Mouse (Mus musculus): ENCODE results near the gene Rab5b. TPM values are rescaled to one million over a fixed set of nuclear protein-coding genes. Genes with fewer than 3 reads are reported as not detected.
"Not testable (repeated sequence)": the region's sequence is repeated elsewhere in the genome, so short reads cannot be mapped to it uniquely, and the experiment has no call there.

Gene Rab5b
- polyA plus RNA-seq (2012; rRNA removed), result 108 and 116 TPM in 2 replicates

GRCm38 (mm10) chr10:128695992-128696807, at the start of gene Rab5b:
TSS of gene Rab5b (minus strand) at chr10:128696264.
- peak; percentile 76; the same call in 1 of the 2 replicates for TF ChIP-seq POLR2A (IDR thresholded peaks at IDR 0.05; ENCODE audit: borderline replicate concordance, extremely low read depth, insufficient read depth, insufficient read length, poor library complexity, severe bottlenecking)
- TF ChIP-seq CTCF (IDR thresholded peaks at IDR 0.05; ENCODE audit: borderline replicate concordance, extremely low read depth, insufficient read depth, insufficient read length), result no peak
- DNase-seq (ENCODE audit: low read depth), result peak; percentile 100

GRCm38 (mm10) chr10:128744680-128745601, 48.9 kb upstream of the Rab5b start, which contains the start of gene Dgka:
TSS of gene Dgka (minus strand) at chr10:128744855.
- no peak for TF ChIP-seq POLR2A (IDR thresholded peaks at IDR 0.05; ENCODE audit: borderline replicate concordance, extremely low read depth, insufficient read depth, insufficient read length, poor library complexity, severe bottlenecking)
- no peak for TF ChIP-seq CTCF (IDR thresholded peaks at IDR 0.05; ENCODE audit: borderline replicate concordance, extremely low read depth, insufficient read depth, insufficient read length)
- peak; percentile 8 for DNase-seq (ENCODE audit: low read depth)

GRCm38 (mm10) chr10:128744211-128744610, 48.1 kb upstream of the Rab5b start:
- peak; percentile 2 for DNase-seq (ENCODE audit: low read depth)
- TF ChIP-seq POLR2A (IDR thresholded peaks at IDR 0.05; ENCODE audit: borderline replicate concordance, extremely low read depth, insufficient read depth, insufficient read length, poor library complexity, severe bottlenecking), result no peak
- TF ChIP-seq CTCF (IDR thresholded peaks at IDR 0.05; ENCODE audit: borderline replicate concordance, extremely low read depth, insufficient read depth, insufficient read length), result no peak

- no peak for TF ChIP-seq CTCF (IDR thresholded peaks at IDR 0.05; ENCODE audit: borderline replicate concordance, extremely low read depth, insufficient read depth, insufficient read length)
- TF ChIP-seq POLR2A (IDR thresholded peaks at IDR 0.05; ENCODE audit: borderline replicate concordance, extremely low read depth, insufficient read depth, insufficient read length, poor library complexity, severe bottlenecking), result no peak
- peak; percentile 57 for DNase-seq (ENCODE audit: low read depth)
These were observed 47.7 kb upstream of the Rab5b start for GRCm38 (mm10) chr10:128743791-128744191.

GRCm38 (mm10) chr10:128743235-128743634, 47.2 kb upstream of the Rab5b start:
- DNase-seq (ENCODE audit: low read depth), result no peak
- no peak for TF ChIP-seq CTCF (IDR thresholded peaks at IDR 0.05; ENCODE audit: borderline replicate concordance, extremely low read depth, insufficient read depth, insufficient read length)
- TF ChIP-seq POLR2A (IDR thresholded peaks at IDR 0.05; ENCODE audit: borderline replicate concordance, extremely low read depth, insufficient read depth, insufficient read length, poor library complexity, severe bottlenecking), result no peak

- no peak for TF ChIP-seq POLR2A (IDR thresholded peaks at IDR 0.05; ENCODE audit: borderline replicate concordance, extremely low read depth, insufficient read depth, insufficient read length, poor library complexity, severe bottlenecking)
- no peak for TF ChIP-seq CTCF (IDR thresholded peaks at IDR 0.05; ENCODE audit: borderline replicate concordance, extremely low read depth, insufficient read depth, insufficient read length)
- DNase-seq (ENCODE audit: low read depth), result no peak
These were observed 46.6 kb upstream of the Rab5b start for GRCm38 (mm10) chr10:128742616-128743015.

GRCm38 (mm10) chr10:128740296-128740695, 44.2 kb upstream of the Rab5b start:
- no peak for TF ChIP-seq POLR2A (IDR thresholded peaks at IDR 0.05; ENCODE audit: borderline replicate concordance, extremely low read depth, insufficient read depth, insufficient read length, poor library complexity, severe bottlenecking)
- TF ChIP-seq CTCF (IDR thresholded peaks at IDR 0.05; ENCODE audit: borderline replicate concordance, extremely low read depth, insufficient read depth, insufficient read length), result no peak
- no peak for DNase-seq (ENCODE audit: low read depth)

GRCm38 (mm10) chr10:128737435-128737834, 41.4 kb upstream of the Rab5b start:
- no peak for DNase-seq (ENCODE audit: low read depth)
- TF ChIP-seq CTCF (IDR thresholded peaks at IDR 0.05; ENCODE audit: borderline replicate concordance, extremely low read depth, insufficient read depth, insufficient read length) (no peak), POLR2A (IDR thresholded peaks at IDR 0.05; ENCODE audit: borderline replicate concordance, extremely low read depth, insufficient read depth, insufficient read length, poor library complexity, severe bottlenecking) (no peak)

GRCm38 (mm10) chr10:128731992-128732391, 35.9 kb upstream of the Rab5b start:
- no peak for DNase-seq (ENCODE audit: low read depth)
- TF ChIP-seq CTCF (IDR thresholded peaks at IDR 0.05; ENCODE audit: borderline replicate concordance, extremely low read depth, insufficient read depth, insufficient read length), result no peak
- no peak for TF ChIP-seq POLR2A (IDR thresholded peaks at IDR 0.05; ENCODE audit: borderline replicate concordance, extremely low read depth, insufficient read depth, insufficient read length, poor library complexity, severe bottlenecking)

GRCm38 (mm10) chr10:128731002-128731433, 35.0 kb upstream of the Rab5b start:
- TF ChIP-seq POLR2A (IDR thresholded peaks at IDR 0.05; ENCODE audit: borderline replicate concordance, extremely low read depth, insufficient read depth, insufficient read length, poor library complexity, severe bottlenecking) (no peak), CTCF (IDR thresholded peaks at IDR 0.05; ENCODE audit: borderline replicate concordance, extremely low read depth, insufficient read depth, insufficient read length) (peak; percentile 83)
- DNase-seq (ENCODE audit: low read depth), result peak; percentile 71

GRCm38 (mm10) chr10:128728059-128728458, 32.0 kb upstream of the Rab5b start:
- TF ChIP-seq CTCF (IDR thresholded peaks at IDR 0.05; ENCODE audit: borderline replicate concordance, extremely low read depth, insufficient read depth, insufficient read length) (no peak), POLR2A (IDR thresholded peaks at IDR 0.05; ENCODE audit: borderline replicate concordance, extremely low read depth, insufficient read depth, insufficient read length, poor library complexity, severe bottlenecking) (no peak)
- DNase-seq (ENCODE audit: low read depth), result no peak

- DNase-seq (ENCODE audit: low read depth), result not testable (repeated sequence)
These were observed 29.4 kb upstream of the Rab5b start for GRCm38 (mm10) chr10:128725466-128725865.

All from brain, embryonic 14.5 days (tissue).